Mouse (Mus musculus) cortical plate, adult 2 months (tissue): ENCODE data around the gene Gnaq.
"Not testable (repeated sequence)": the region's sequence is repeated elsewhere in the genome, so short reads cannot be mapped to it uniquely, and the experiment has no call there.

Experiments used
- CTCF ChIP-seq: fragments of 200-500 bp; IDR thresholded peaks from 2 replicates; pipeline ENCODE4 v1.5.1; 2011; ENCODE audit warnings: mild to moderate bottlenecking, control low read depth, low read length; ENCODE audit not compliant: insufficient read depth; ENCODE audit errors: extremely low read depth
- POLR2A ChIP-seq: fragments of 200-500 bp; IDR thresholded peaks from 2 replicates; pipeline ENCODE4 v1.6.1; 2011; ENCODE audit warnings: mild to moderate bottlenecking, low read length, control low read depth; ENCODE audit not compliant: insufficient read depth; ENCODE audit errors: extremely low read depth

DNA sequence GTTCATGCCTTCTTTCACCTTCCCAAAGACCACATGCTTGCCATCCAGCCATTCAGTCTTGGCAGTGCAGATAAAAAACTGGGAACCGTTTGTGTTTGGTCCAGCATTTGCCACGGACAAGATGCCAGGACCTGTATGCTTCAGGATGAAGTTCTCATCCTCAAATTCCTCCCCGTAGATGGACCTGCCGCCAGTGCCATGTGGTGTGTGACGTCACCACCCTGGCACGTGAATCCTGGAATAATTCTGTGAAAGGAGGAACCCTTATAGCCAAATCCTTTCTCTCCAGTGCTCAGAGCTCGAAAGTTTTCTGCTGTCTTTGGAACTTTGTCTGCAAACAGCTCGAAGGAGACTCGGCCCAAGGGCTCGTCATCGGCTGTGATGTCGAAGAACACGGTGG is 31.8 kb downstream of the Gnaq start:
- not testable (repeated sequence) for TF ChIP-seq POLR2A, CTCF
